Mouse (Mus musculus): ENCODE results near the gene Defb25. TPM values are rescaled to one million over a fixed set of nuclear protein-coding genes. Genes with fewer than 3 reads are reported as not detected.
"Not testable (repeated sequence)": the region's sequence is repeated elsewhere in the genome, so short reads cannot be mapped to it uniquely, and the experiment has no call there.

Defb25 gene
- not detected in 2 replicates for polyA plus RNA-seq (2012; ENCODE audit: insufficient read depth, insufficient read length, missing spikeins)

GRCm38 (mm10) chr2:152622953-152623352, at the start of gene Defb25:
Gene Defb25, minus strand, starts transcription at chr2:152623053.
- TF ChIP-seq POLR2A (IDR thresholded peaks at IDR 0.05; ENCODE audit: borderline replicate concordance, low read depth, low read length) (no peak), CTCF (IDR thresholded peaks at IDR 0.05; ENCODE audit: low read depth, low read length) (no peak)
- no peak within 1 kb of the TSS for H3K27ac ChIP-seq (ENCODE audit: insufficient read depth, low read depth, low read length)
- H3K4me1 ChIP-seq (ENCODE audit: control insufficient read depth, insufficient read depth, low read length) = peaks cover 2% of the 10 kb centered on the region; the same call in 1 of the 2 replicates
- H3K4me3 ChIP-seq (ENCODE audit: insufficient read depth, low read length) = no peak within 1 kb of the TSS

GRCm38 (mm10) chr2:152672166-152672565, 49.3 kb upstream of the Defb25 start:
- peaks cover 18% of the 10 kb centered on the region for H3K4me1 ChIP-seq (ENCODE audit: control insufficient read depth, insufficient read depth, low read length)
- TF ChIP-seq POLR2A (IDR thresholded peaks at IDR 0.05; ENCODE audit: borderline replicate concordance, low read depth, low read length) (no peak), CTCF (IDR thresholded peaks at IDR 0.05; ENCODE audit: low read depth, low read length) (no peak)
- peak overlapping the region; percentile 72 for H3K4me3 ChIP-seq (ENCODE audit: insufficient read depth, low read length)
- H3K27ac ChIP-seq (ENCODE audit: insufficient read depth, low read depth, low read length) = no peak overlapping the region

GRCm38 (mm10) chr2:152671642-152671999, 48.8 kb upstream of the Defb25 start:
- TF ChIP-seq CTCF (IDR thresholded peaks at IDR 0.05; ENCODE audit: low read depth, low read length) (no peak; the same call in 1 of the 2 replicates), POLR2A (IDR thresholded peaks at IDR 0.05; ENCODE audit: borderline replicate concordance, low read depth, low read length) (no peak)
- Histone ChIP-seq H3K4me3 (ENCODE audit: insufficient read depth, low read length) (peak overlapping the region; percentile 72), H3K4me1 (ENCODE audit: control insufficient read depth, insufficient read depth, low read length) (peaks cover 18% of the 10 kb centered on the region), H3K27ac (ENCODE audit: insufficient read depth, low read depth, low read length) (no peak overlapping the region)

GRCm38 (mm10) chr2:152670983-152671641, 48.3 kb upstream of the Defb25 start:
- H3K4me1 ChIP-seq (ENCODE audit: control insufficient read depth, insufficient read depth, low read length) = peaks cover 18% of the 10 kb centered on the region
- TF ChIP-seq CTCF (IDR thresholded peaks at IDR 0.05; ENCODE audit: low read depth, low read length) (no peak; the same call in 1 of the 2 replicates), POLR2A (IDR thresholded peaks at IDR 0.05; ENCODE audit: borderline replicate concordance, low read depth, low read length) (no peak)
- H3K27ac ChIP-seq (ENCODE audit: insufficient read depth, low read depth, low read length) = no peak overlapping the region
- peak overlapping the region; percentile 72 for H3K4me3 ChIP-seq (ENCODE audit: insufficient read depth, low read length)

- Histone ChIP-seq H3K27ac (ENCODE audit: insufficient read depth, low read depth, low read length) (peak overlapping the region; percentile 31), H3K4me3 (ENCODE audit: insufficient read depth, low read length) (peak overlapping the region; percentile 72), H3K4me1 (ENCODE audit: control insufficient read depth, insufficient read depth, low read length) (peaks cover 18% of the 10 kb centered on the region)
- TF ChIP-seq CTCF (IDR thresholded peaks at IDR 0.05; ENCODE audit: low read depth, low read length) (no peak), POLR2A (IDR thresholded peaks at IDR 0.05; ENCODE audit: borderline replicate concordance, low read depth, low read length) (no peak)
These were observed 47.0 kb upstream of the Defb25 start for GRCm38 (mm10) chr2:152669639-152670484.

GRCm38 (mm10) chr2:152669256-152669638, 46.4 kb upstream of the Defb25 start, which contains the start of gene H13:
Gene H13, plus strand, starts transcription at chr2:152669461.
- Histone ChIP-seq H3K4me1 (ENCODE audit: control insufficient read depth, insufficient read depth, low read length) (peaks cover 18% of the 10 kb centered on the region), H3K4me3 (ENCODE audit: insufficient read depth, low read length) (peak within 1 kb of the TSS; percentile 72), H3K27ac (ENCODE audit: insufficient read depth, low read depth, low read length) (peak within 1 kb of the TSS; percentile 31)
- TF ChIP-seq CTCF (IDR thresholded peaks at IDR 0.05; ENCODE audit: low read depth, low read length) = peak; percentile 42; the same call in 1 of the 2 replicates
- TF ChIP-seq POLR2A (IDR thresholded peaks at IDR 0.05; ENCODE audit: borderline replicate concordance, low read depth, low read length) = no peak; the same call in 1 of the 2 replicates

GRCm38 (mm10) chr2:152666191-152666590, 43.3 kb upstream of the Defb25 start:
- H3K4me1 ChIP-seq (ENCODE audit: control insufficient read depth, insufficient read depth, low read length); H3K4me3 ChIP-seq (ENCODE audit: insufficient read depth, low read length); H3K27ac ChIP-seq (ENCODE audit: insufficient read depth, low read depth, low read length): not testable (repeated sequence)

GRCm38 (mm10) chr2:152661163-152661562, 38.3 kb upstream of the Defb25 start:
- Histone ChIP-seq H3K4me3 (ENCODE audit: insufficient read depth, low read length) (no peak overlapping the region), H3K4me1 (ENCODE audit: control insufficient read depth, insufficient read depth, low read length) (peaks cover 11% of the 10 kb centered on the region), H3K27ac (ENCODE audit: insufficient read depth, low read depth, low read length) (no peak overlapping the region)
- TF ChIP-seq CTCF (IDR thresholded peaks at IDR 0.05; ENCODE audit: low read depth, low read length) (no peak), POLR2A (IDR thresholded peaks at IDR 0.05; ENCODE audit: borderline replicate concordance, low read depth, low read length) (no peak)

GRCm38 (mm10) chr2:152657398-152657797, 34.5 kb upstream of the Defb25 start:
- TF ChIP-seq POLR2A (IDR thresholded peaks at IDR 0.05; ENCODE audit: borderline replicate concordance, low read depth, low read length) = no peak
- peak; percentile 12; the same call in 1 of the 2 replicates for TF ChIP-seq CTCF (IDR thresholded peaks at IDR 0.05; ENCODE audit: low read depth, low read length)
- Histone ChIP-seq H3K4me1 (ENCODE audit: control insufficient read depth, insufficient read depth, low read length) (peaks cover 19% of the 10 kb centered on the region), H3K27ac (ENCODE audit: insufficient read depth, low read depth, low read length) (no peak overlapping the region), H3K4me3 (ENCODE audit: insufficient read depth, low read length) (no peak overlapping the region)

Measured in bone marrow macrophage, adult 2 months (primary cell).